Mouse (Mus musculus) ovary, postnatal 36 days (tissue): ENCODE measurements around the gene Nkapd1.
"Not testable (repeated sequence)": the region's sequence is repeated elsewhere in the genome, so short reads cannot be mapped to it uniquely, and the experiment has no call there.

Experiments
- DNase-seq: peaks from one replicate; pipeline ENCODE4 v3.0.0; 2022; ENCODE audit warnings: low spot score, mixed read lengths

The Nkapd1 gene

DNA sequence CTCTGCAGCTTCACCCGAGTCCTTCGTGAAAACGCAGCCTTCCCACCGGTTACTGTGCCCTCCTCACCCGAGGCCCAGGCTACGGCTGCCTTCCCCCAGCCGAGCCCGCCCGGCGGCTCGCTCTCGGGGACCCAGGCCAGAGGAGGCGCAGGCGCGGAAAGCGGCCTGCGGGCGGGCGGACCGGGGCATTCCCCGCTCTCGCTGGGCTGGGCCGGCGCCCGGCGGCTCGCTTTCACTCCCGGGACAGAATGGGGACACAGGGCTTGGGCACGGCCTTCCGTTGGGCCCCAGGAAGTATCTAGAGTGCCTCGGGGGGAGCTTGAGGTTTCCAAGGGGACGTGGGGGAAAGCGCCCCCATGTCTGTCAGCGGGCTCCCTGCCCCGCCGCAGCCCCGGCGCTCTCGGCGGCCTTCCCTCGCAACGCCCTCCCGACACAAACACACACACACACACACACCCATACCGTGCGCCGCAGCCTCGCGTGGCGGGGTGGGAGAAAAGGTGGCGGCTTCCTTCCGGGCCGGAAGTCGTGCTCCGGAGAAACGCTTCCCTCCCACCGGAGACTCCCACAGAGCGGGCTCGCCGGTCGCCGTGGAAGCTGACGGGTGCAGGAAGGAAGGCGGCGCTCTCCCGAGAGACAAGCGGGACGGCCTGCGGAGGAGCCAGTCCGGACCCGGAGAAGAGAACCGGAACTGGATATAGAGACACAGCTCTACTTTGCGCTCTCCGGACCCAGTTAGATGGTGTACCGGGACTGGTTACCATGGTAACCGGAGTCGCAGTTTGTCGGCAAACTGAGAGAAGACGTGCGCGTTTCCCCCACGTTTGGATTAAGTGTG lies at the start of gene Nkapd1, which contains the start of gene Pih1d2:
Gene Nkapd1, minus strand, starts transcription at position 699 of the 838 bp plus-strand sequence.
Gene Pih1d2, plus strand, starts transcription at position 556 of the 838 bp plus-strand sequence.
- peak; percentile 85 for DNase-seq

DNA sequence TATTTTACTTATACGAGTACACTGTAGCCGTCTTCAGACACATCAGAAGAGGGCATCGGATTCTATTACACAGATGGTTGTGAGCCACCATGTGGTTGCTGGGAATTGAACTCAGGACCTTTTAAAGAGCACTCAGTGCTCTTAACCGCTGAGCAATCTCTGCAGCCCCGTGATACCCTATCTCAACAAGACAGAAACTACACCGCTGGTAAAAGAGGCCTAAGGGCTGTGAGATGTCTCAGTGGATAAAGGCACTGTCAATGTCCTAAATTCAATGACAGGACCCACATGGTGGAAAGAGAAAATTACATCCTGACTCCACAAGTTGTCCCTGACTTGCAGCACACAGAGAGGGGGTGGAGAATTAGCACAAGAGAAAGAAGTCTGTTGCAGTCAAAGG lies 49.2 kb upstream of the Nkapd1 start:
- DNase-seq = no peak

DNA sequence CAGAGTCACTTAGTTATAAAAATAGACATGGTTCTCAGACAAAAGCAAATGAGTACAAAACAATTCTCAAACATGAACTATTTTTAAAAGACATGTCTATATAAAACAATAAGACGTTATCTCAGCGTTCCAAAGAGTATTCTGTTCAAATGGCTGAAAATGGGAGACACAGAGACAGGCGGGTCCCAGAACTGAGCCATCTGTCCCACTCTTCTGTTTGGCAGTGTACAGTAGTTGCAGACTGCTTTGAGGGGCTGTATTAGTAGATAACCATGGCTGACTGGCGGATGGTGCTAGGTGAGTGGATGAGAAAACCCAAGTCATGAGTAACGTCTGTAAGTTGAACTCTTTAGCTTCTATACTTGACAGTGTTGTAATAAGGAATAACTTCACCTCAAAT lies 47.6 kb upstream of the Nkapd1 start:
- DNase-seq = no peak

DNA sequence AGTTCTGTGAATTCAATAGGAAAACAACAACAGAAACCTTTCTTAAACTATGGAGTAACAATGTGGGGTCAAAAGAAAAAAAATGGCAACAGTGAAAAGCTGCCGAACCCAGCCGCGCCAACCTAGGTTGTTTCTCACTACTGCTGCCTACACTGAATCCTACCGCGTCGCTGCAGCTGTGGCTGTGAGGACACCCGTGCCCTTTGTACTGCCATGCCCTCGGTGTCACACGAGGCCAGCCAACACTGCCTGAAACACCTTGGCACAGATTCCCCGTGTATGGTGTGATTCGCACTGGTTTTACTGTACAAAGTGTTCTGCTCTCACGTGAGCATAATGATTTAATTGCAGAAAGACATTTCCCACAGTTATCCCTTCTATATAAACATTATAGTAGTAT lies 43.2 kb upstream of the Nkapd1 start:
- DNase-seq = peak; percentile 12

DNA sequence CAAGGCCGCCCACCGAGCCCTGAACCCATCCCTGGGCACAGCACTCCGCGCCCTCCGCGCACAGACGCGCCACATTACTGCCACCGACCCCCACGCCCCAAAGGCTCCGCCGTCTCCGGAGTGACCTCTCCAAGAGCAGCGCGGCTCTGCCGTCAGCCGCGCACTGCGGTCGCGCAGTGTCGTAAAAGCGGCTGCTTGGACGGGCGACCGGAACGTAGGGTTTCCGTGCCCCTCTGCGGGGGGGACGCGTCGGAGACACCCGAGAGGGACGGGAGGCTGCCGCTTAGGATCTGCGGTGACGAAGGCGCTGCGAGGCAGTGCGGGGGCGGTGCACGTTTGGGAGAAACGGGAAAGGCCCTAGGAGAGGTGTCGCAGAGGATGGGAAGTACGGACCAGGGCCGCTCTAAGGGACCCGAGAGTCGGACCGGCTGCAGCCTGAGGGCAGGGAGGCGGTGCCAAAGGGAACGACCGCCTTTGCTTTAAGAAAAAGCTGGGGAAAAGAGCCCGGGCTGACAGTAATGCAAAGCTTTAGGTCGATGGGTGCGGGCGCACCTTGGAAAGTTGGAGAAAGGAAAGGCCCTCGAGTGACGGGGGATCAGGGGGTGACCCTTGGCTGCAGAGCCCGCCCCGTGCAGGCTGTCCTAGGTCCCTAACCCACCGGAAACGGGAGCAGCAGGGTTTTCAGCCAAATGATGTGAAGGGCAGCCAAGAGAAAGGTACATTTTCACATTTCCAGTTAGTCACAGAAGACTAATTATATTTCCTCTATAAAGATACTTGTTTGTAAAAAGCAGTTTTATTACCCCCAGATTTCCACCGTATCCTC lies 42.3 kb upstream of the Nkapd1 start, which contains the start of gene Dlat:
Gene Dlat, minus strand, starts transcription at position 389 of the 826 bp plus-strand sequence.
- DNase-seq = peak; percentile 88

DNA sequence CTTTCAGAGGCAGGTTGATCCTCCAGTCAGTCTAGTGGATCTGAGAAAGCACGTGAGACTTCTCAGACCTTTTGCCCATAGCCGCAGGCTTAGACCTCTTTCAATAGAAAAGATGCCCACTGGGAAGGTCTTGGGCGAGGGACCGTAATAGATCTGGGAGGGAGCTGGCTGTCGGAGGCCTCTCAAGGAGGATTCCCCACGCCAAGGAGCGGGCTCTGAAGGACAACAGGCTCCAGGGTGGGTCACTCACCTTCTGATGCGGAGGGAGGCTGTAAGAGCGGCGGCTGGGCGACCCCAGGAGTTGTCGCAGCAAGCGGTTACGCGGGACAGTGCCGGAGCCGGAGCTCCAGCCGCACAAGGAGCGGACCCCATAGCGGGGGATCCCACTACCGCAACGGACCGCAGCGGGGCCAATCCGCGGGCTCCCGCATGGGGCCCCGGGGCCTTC lies 41.7 kb upstream of the Nkapd1 start:
- DNase-seq = no peak

DNA sequence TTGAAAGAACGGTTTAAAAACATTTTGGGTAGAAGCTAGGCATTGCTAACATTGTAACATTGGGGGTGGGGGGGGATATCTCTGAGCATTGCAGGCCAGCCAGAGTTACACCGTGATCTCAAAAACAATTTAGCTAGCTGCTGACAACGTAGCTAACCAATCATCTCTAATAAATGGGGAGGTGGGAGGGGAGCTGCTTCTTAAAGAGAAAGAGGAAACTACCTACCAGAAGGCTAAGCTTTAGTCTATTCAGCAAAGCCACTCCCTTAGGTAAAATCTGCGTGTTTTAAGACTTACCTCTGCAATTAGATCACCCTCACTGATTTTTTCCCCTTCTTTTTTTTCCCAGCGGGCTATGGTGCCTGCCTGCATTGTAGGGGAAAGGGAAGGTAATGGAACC lies 41.1 kb upstream of the Nkapd1 start:
- no peak for DNase-seq

DNA sequence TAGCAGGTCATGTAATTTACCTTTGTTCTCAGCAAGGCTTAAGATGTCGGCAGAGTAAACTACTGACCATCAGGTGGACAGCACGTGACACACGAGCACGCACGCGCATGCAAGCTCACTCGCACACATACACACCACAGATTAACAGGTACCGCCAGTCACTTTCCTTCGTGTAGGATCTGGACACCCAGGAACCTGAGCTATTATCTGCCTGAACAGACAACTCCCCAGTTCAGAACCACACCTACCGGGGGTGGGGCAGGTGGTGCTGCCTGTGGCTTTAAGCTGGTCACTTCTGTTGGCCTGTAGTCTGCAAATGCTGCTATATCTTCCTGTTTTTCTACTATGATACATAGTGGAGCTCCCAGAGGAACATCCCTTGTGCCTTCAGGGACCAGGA lies 33.2 kb upstream of the Nkapd1 start:
- DNase-seq = no peak

DNA sequence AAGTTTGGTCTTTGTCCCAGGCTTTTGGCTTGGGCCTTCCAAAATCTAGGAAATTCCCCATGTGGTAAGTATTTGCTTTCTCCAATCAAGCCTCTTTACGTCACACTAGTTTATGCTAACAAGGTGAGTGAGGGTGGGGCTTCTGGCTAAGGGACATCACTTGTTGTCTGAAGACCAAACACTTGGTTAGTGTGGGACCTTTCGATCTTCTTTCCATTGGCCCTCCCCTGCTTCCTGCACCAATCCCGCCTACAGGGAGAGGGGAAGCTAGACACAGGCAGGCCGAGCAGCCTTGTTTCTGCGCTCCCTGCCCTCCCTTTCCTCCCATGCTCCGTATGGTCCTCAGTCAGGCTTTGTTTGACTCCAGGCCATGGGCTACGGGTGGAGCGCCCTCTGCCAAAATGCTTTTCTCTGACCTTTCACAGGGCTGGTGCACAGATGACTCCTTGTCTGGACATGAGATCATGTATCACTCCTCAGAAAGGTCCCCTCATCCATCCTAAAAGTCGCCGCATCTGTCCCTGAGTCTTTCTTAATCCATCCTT lies 29.6 kb upstream of the Nkapd1 start:
- no peak for DNase-seq

DNA sequence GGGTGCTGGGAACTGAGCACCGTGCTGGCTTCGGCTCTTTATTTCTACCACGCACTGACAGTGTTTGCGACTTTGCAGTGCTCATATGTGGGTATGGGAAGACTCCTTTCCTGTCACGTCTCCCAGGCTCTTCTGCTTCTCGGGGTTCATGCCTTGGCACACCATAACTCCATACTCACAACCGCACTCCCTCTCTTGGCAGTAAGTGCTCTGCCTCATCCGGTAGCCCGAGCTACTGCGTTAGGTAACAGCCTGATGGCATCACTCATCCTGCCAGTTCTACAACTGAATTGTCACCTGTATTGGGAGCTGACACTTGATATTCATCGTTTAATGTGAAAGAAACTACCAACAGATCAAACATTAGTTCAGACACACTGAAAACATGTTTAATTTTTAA lies 17.0 kb upstream of the Nkapd1 start:
- no peak for DNase-seq

DNA sequence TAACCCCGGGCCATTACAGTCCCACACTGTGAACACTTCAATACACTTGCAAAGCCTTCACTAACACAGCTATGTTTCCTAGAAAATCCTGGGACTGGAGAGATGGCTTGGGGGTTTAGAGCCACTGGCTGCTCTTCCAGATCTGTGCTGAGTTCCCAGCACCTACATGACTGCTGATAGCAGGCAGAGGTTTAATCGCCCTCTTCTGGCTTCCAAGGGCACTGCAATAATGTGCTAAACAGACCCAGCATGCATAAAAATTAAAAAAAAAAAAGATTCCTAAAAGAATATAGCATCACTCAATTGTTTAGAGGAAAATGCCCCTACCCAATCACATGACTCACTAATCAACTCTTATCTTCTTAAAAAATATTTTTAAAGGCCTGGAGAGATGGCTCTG lies 15.8 kb upstream of the Nkapd1 start:
- no peak for DNase-seq

DNA sequence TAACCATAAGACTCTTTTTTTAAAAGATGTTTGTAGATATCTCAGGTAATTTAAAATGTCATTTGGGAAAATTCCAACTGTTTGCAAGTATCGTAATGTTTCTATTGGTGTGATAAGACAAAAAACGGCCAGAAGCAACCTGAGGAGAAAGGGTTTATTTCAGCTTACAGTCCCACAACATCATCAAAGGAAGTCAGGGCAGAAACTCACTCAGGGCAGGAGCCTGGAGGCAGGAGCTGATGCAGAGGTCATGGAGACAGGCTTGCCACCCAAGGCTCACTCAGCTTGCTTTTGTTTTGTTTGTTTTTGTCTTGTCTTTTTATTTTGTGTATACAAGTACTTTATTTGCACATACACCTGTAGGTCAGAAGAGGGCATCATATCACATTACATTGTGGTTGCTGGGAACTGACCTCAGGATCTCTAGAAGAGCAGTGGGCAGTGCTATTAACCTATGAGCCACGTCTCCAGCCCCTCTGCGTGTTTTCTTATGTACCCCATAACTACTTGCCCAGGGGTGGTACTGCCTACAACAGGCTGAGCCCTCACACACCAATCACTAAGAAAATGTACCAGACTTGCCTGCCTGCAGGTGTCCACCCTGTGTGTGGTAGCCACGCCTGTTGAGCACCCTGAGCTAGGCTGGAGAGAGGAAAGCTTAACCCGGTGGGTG lies 14.9 kb upstream of the Nkapd1 start:
- no peak for DNase-seq

DNA sequence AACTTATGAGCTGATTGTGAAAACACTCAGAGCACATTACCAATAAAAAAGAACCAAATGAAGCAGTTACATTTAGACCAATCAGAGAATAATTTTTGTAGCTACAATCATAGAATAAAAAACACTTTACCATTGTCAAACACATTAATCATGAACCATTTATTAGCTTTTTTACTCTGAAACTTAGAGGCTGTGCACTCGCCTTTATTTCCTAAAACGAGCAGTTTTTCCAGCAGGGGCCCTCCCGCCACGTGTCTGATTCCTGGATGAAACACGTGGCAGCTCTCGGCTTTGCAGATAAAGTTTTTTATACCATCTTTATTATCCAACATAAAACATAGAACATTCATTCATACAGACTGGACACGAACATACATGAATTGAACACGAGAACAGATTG lies 13.6 kb upstream of the Nkapd1 start:
- not testable (repeated sequence) for DNase-seq

DNA sequence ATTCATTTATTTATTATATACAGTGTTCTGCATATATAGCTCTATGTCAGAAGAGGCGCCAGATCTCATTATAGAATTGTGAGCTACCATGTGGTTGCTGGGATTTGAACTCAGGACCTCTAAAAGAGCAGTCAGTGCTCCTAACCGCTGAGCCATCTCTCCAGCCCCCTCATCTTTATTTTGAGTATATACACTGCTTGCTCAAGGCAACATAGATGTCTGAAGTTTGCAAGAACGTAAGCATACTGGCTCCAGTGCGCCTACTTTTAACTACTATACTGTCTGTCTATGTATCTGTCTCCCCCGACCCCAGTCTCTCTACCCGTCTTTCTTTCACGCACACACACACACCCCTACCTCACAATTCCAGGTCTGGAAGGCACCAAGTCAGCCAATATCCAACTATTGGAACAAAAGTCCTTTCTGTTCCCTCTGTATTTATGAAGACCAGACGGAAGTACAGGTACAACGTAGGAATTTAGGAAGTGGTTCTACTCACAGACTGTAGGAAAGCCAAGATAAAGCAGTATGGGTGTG lies 598 bp upstream of the Nkapd1 start:
- DNase-seq = no peak

DNA sequence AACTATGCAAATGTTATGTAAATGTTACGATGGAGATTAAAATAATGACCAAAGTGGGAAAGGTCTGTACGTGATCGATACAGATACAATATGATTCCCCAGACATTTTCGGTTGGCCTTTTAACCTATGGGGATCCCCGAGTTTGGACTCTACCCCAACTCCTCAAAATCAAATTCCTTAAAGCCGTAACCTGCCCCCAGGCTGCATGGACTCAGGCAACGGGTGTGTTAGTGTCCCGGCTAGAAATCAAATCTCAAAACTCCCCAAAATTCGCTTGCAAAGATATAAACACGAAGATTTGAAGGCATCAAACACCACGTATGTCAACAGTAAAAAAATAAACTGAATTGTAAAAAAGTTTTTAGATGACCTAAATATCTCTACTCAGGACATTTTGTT lies 1.1 kb downstream of the Nkapd1 start:
- no peak for DNase-seq

DNA sequence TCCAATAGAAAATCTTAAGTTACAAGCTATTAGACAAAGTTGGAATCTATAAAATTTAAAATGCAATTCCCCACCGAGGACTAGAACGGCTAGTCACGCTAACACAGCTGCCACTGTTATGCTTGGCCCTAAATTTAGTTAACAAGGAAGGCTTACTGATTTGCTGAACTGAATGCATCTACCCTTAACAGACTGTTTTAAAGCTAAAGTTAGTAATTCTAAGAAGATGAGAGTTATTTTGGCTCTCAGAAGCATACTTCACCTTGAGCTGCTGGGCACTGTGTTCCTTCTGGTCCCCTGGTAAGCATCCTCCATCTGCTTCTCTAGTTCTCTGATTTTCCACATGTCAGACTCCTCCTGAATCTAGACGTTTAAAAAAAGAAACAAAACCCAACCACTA lies 5.1 kb downstream of the Nkapd1 start:
- no peak for DNase-seq

DNA sequence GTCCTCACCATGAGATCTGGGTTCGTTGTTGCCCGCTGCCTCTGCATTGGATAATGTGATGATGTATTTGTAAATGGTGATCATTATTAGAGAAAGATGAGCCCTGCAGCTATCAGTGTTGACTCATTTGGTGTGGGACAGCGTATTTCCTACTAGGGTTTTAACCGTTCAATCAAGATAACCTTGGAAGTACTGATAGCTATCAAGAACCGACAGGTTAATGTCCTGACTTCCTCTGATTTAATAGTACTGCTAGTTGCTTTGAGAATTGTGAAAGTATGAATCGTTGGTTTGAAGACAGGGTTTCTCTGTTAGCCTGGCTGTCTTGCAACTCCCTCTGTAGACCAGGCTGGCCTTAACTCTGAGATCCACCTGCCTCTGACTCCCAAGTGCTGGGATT lies 12.9 kb downstream of the Nkapd1 start:
- DNase-seq = no peak

DNA sequence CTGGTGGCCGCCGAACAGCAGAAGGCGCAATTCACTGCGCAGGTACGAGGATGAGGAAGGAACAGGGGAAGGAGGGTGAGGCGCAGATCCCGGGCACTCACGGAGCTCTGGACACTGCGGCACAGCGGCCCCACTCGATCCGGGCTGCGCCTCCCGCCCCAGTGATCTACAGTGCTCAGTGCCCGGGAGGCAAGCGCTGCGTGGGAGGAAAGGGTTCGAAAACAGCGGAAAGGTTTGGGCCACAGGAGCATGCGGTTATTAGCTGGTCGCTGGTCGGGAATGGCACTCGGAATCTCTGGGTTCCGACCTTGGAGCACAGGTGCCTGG lies 13.3 kb downstream of the Nkapd1 start:
- DNase-seq = no peak

DNA sequence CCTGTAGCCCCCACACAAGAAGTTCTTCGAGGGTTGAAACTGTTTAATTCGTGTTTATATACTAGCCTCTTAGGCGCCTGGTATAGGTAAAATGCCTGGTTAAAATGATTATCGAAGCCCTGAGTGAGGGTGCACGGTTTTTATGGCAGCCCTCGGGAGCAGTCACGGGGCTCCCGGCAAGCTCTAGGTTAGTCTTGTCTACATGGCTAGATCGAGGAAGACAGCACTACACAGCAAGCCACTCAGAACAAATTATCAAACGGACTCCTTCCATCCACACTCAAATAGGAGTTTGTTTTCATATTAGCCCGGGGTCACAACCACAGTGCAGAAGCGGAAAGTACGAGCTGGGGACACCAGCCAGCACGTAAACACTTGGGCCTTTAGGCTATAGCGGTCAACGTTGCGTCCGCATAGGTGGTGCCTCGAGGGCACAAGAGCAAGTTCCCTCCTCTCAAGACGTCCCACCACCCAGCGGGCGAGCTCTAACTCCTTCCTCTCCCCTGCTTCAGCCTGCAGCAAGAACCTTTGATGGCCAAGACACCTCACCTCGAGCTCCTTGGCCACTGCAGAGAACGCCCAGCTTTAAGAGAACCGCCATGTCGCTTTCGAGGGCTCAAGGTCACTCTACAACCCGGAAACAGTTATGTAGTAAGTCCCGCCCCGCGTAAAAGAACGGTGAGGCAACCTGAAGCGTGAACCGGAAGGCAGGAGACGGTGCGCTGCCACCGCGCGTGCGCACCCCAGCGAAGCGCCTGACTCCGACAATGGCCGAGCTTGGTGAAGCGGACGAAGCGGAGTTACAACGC lies 13.9 kb downstream of the Nkapd1 start, which contains the start of the genes Sdhd and Timm8b:
Gene Sdhd, minus strand, starts transcription at position 624 of the 809 bp plus-strand sequence.
Gene Timm8b, plus strand, starts transcription at position 722 of the 809 bp plus-strand sequence.
- peak; percentile 90 for DNase-seq

DNA sequence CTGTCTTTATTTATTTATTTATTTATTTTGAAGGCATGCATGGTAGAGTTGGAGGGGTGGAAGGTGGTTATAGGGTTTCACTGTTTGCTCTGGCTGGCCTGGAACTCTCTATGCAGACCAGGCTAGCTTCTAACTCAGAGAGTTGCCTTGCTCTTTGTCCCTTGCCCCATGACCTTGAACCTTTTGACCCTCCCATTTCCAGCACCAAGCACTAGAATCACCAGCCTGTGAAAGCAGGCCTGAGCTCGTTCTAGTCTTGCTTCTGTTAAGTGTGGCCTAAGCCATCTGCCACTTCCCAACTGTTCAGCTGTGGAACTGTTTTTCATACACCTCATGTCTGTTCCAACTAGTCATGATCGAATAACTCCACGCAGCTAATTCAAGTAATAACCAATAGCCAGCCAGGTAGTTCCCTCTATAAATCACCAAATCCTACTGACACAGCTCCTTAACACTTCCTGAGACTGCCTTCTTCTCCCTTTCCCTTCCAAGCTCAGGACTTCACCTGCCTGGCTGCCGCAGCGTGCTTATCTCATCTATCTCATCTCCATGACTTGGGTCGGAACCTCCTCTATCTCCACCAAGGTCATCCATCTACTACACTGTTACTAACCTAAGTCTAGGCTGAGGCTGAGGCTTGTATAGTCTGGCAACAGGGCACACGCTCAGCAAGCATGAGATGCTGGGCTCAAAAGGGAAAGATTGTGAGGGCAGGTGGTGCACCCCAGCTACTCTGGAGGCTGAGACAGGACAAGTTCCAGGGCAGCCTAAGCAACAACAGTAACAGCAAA lies 15.0 kb downstream of the Nkapd1 start:
- no peak for DNase-seq
